Mouse (Mus musculus): ENCODE results near the gene Nsun6. TPM values are rescaled to one million over a fixed set of nuclear protein-coding genes. Genes with fewer than 3 reads are reported as not detected.

The Nsun6 gene
- polyA plus RNA-seq, 1 experiment: 2.5 TPM

Other genes starting within 250 kb of the Nsun6 start
- gene Arl5b, start 5.7 kb downstream of the Nsun6 start, polyA plus RNA-seq (2012; ENCODE audit: insufficient read depth, insufficient read length, missing spikeins): 9.8 and 12.9 TPM in 2 replicates

All from brown adipose tissue, adult 24 weeks (tissue).